Mouse (Mus musculus): ENCODE measurements around the gene Slc25a24. TPM values are rescaled to one million over a fixed set of nuclear protein-coding genes. Genes with fewer than 3 reads are reported as not detected.

The Slc25a24 gene
- total and polyA plus RNA-seq, 3 experiments, result 0.08 TPM; not detected in 2

DNA sequence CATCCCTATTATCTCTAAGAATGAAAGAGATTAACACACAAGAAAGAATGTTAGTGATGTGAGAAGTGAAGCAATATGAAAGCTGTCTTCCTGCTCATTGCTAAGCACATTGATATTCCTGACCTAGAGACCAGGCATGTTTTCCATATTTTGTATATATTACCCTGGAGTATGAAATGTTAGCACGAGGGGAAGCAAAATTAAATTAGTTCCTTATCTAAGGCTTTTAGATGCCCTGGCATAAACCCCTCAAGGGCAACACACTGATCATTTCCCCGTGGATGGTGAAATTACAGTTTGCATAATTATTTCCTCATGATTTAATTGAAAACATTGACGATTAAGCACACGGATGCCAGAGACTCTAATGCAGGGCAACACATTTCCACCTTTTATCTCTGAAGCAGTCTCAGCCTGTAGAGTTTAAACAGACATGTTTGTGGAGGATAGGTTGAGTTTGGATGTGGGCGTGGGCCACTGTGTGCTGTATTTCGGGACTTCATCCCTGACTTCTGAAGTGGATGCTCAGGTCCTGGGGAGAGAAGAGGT, 56.7 kb downstream of the Slc25a24 start:
- Histone ChIP-seq H3K27ac (ENCODE audit: insufficient read depth, low read depth) (no peak overlapping the region), H3K79me2 (replicated peaks; ENCODE audit: control insufficient read depth, extremely low read depth, insufficient read depth, poor library complexity, severe bottlenecking) (no peaks in the 10 kb centered on the region), H3K9me3 (replicated peaks; ENCODE audit: low read length) (no peaks in the 10 kb centered on the region), H3K4me2 (ENCODE audit: insufficient read depth, low read depth, poor library complexity, severe bottlenecking) (no peak overlapping the region), H3K9ac (ENCODE audit: insufficient read depth, low read depth) (no peak overlapping the region), H3K4me1 (ENCODE audit: control insufficient read depth in 1 of 2, insufficient read depth in 2 of 2) (no peaks in the 10 kb centered on the region), H3K27me3 (replicated peaks) (no peaks in the 10 kb centered on the region), H3K4me3 (replicated peaks in 1 of 3; ENCODE audit: low read depth in 2 of 3, low read length in 2 of 3, poor library complexity in 1 of 3) (no peak overlapping the region), H3K36me3 (replicated peaks in 1 of 2; ENCODE audit: control insufficient read depth in 1 of 2, insufficient read depth in 1 of 2, low read length in 1 of 2) (no peaks in the 10 kb centered on the region)
- TF ChIP-seq HCFC1 (IDR thresholded peaks at IDR 0.05; ENCODE audit: low read depth, low read length) (no peak), JUND (conservative IDR thresholded peaks at IDR 0.05; ENCODE audit: low read depth, low read length) (no peak), TBP (conservative IDR thresholded peaks at IDR 0.05; ENCODE audit: low read depth, low read length) (no peak), RAD21 (IDR thresholded peaks at IDR 0.05; ENCODE audit: low read depth, low read length) (no peak), MYC (IDR thresholded peaks at IDR 0.05; ENCODE audit: low read depth, low read length) (no peak), USF1 (IDR thresholded peaks at IDR 0.05; ENCODE audit: low read depth, low read length) (no peak), ZKSCAN1 (IDR thresholded peaks at IDR 0.05; ENCODE audit: borderline replicate concordance, low read depth, low read length) (no peak), EP300 (IDR thresholded peaks at IDR 0.05; ENCODE audit: low read length) (no peak), JUN (IDR thresholded peaks at IDR 0.05; ENCODE audit: insufficient read depth, low read depth, low read length) (no peak), MXI1 (IDR thresholded peaks at IDR 0.05; ENCODE audit: low read depth, low read length) (no peak), E2F4 (IDR thresholded peaks at IDR 0.05; ENCODE audit: insufficient replicate concordance, low read depth, low read length) (no peak), MEF2A (IDR thresholded peaks at IDR 0.05; ENCODE audit: borderline replicate concordance, low read depth, low read length) (no peak), ETS1 (conservative IDR thresholded peaks at IDR 0.05; ENCODE audit: low read depth, low read length) (no peak), NELFE (IDR thresholded peaks at IDR 0.05; ENCODE audit: low read depth, low read length) (no peak), CHD2 (IDR thresholded peaks at IDR 0.05; ENCODE audit: low read length) (no peak)
- DNase-seq (ENCODE audit: extremely low read depth), result no peak
- in situ Hi-C loops (cut with MboI; ENCODE audit: low pct_ligation_motif_present, low pct_unique_long_range_greater_than_20kb, low sequenced_read_pairs), result loop anchor here (10.0 kb wide), 1 partner anchor 315 kb away; no protein-coding TSS in a partner anchor
- dilution Hi-C loops (cut with MboI; ENCODE audit: extremely low pct_ligation_motif_present, extremely low pct_unique_long_range_greater_than_20kb, low sequenced_read_pairs), result no loop called here

DNA sequence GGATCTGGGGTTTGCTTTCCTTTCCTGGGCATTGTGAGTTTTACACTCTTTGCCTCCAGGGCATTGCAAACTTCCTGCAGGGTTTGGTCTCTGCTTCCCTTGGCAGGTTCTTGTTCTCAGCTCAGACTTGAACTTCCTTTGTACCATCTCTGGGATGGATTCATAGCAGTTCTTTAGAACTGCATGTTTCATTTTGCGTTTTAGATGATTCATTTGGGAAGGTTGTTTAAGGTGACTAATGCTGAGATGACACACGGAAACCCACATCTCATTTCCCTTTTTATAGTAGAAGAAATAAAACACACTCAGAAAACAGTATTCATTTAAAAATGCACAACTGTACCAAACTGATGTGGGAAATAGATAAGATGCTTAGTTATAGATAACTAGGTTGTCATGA, 73.2 kb downstream of the Slc25a24 start:
- Histone ChIP-seq H3K27me3 (replicated peaks) (no peaks in the 10 kb centered on the region), H3K4me1 (ENCODE audit: control insufficient read depth in 1 of 2, insufficient read depth in 2 of 2) (no peaks in the 10 kb centered on the region), H3K27ac (ENCODE audit: insufficient read depth, low read depth) (no peak overlapping the region), H3K4me3 (replicated peaks in 1 of 3; ENCODE audit: low read depth in 2 of 3, low read length in 2 of 3, poor library complexity in 1 of 3) (no peak overlapping the region), H3K79me2 (replicated peaks; ENCODE audit: control insufficient read depth, extremely low read depth, insufficient read depth, poor library complexity, severe bottlenecking) (no peaks in the 10 kb centered on the region), H3K9ac (ENCODE audit: insufficient read depth, low read depth) (no peak overlapping the region), H3K9me3 (replicated peaks; ENCODE audit: low read length) (no peaks in the 10 kb centered on the region), H3K4me2 (ENCODE audit: insufficient read depth, low read depth, poor library complexity, severe bottlenecking) (no peak overlapping the region), H3K36me3 (replicated peaks in 1 of 2; ENCODE audit: control insufficient read depth in 1 of 2, insufficient read depth in 1 of 2, low read length in 1 of 2) (no peaks in the 10 kb centered on the region)
- DNase-seq (ENCODE audit: extremely low read depth), result no peak
- dilution Hi-C loops (cut with MboI; ENCODE audit: extremely low pct_ligation_motif_present, extremely low pct_unique_long_range_greater_than_20kb, low sequenced_read_pairs) (no loop called here), in situ Hi-C loops (cut with MboI; ENCODE audit: low pct_ligation_motif_present, low pct_unique_long_range_greater_than_20kb, low sequenced_read_pairs) (no loop called here)
- no peak for TF ChIP-seq GABPA (IDR thresholded peaks at IDR 0.05; ENCODE audit: insufficient replicate concordance, low read depth, low read length)
- TF ChIP-seq RCOR1 (conservative IDR thresholded peaks at IDR 0.05; ENCODE audit: low read depth, low read length), result no peak
- TF ChIP-seq CHD1 (IDR thresholded peaks at IDR 0.05; ENCODE audit: low read depth, low read length), result no peak
- TF ChIP-seq KAT2A (IDR thresholded peaks at IDR 0.05; ENCODE audit: insufficient replicate concordance, low read length), result no peak
- TF ChIP-seq JUND (conservative IDR thresholded peaks at IDR 0.05; ENCODE audit: low read depth, low read length), result no peak
- TF ChIP-seq ZC3H11A (IDR thresholded peaks at IDR 0.05; ENCODE audit: low read depth, low read length), result no peak
- TF ChIP-seq TCF12 (IDR thresholded peaks at IDR 0.05; ENCODE audit: low read depth, low read length), result no peak
- no peak for TF ChIP-seq ETS1 (conservative IDR thresholded peaks at IDR 0.05; ENCODE audit: low read depth, low read length)
- TF ChIP-seq MXI1 (IDR thresholded peaks at IDR 0.05; ENCODE audit: low read depth, low read length), result no peak
- TF ChIP-seq ZNF384 (IDR thresholded peaks at IDR 0.05; ENCODE audit: low read depth, low read length), result no peak
- TF ChIP-seq USF1 (IDR thresholded peaks at IDR 0.05; ENCODE audit: low read depth, low read length), result no peak
- no peak for TF ChIP-seq NRF1 (IDR thresholded peaks at IDR 0.05; ENCODE audit: low read depth, low read length)
- TF ChIP-seq MYC (IDR thresholded peaks at IDR 0.05; ENCODE audit: low read depth, low read length), result no peak
- no peak for TF ChIP-seq MAX (IDR thresholded peaks at IDR 0.05; ENCODE audit: low read length)
- no peak for TF ChIP-seq ELF1 (IDR thresholded peaks at IDR 0.05; ENCODE audit: low read depth, low read length)
